Mouse (Mus musculus) left cerebral cortex, postnatal 36 days (tissue): ENCODE measurements around the gene Dync1li1. TPM values are rescaled to one million over a fixed set of nuclear protein-coding genes. Genes with fewer than 3 reads are reported as not detected.

Experiments
- DNase-seq, 2 experiments: peaks; one replicate each; pipeline ENCODE4 v3.0.0; 2021 to 2022; ENCODE audit warnings: low spot score in 2 of 2, mixed read lengths in 1 of 2
- intact Hi-C: fragments of 180-260 bp; cut with DNase I; formaldehyde crosslinking; loops from one replicate; pipeline ENCODE4 v1.15.1; 2025
- total RNA-seq, 2 experiments: library from RNA; stranded (reverse); gene quantifications; 2 replicates each; pipeline ENCODE4 v1.2.3; 2021

The Dync1li1 gene
- total RNA-seq, 2 experiments from 2014 or later, result 91.3 to 92.5 TPM

DNA sequence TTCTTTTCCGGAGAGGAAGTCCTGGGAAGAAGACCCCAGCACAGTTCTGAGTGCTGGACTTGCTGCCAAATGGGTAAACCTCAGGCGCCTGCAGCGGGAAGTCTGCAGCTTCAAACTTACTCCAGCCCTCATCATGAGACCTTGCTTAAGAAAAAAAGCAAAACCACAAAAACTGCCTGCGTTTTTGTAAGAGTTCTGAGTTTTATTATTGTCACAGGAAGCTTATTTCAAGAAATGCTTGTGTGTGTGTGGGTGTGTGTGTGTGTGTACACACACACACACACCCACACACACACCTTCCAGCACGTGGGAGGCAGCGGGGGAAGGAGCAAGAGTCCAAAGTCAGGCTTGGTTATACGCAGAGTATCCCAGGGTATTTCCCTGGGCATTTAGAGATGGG lies 69.7 kb downstream of the Dync1li1 start:
- no peak for DNase-seq
- intact Hi-C loops, result loop anchor here (5.0 kb wide), 1 partner anchor 39 kb away; no protein-coding TSS in a partner anchor

DNA sequence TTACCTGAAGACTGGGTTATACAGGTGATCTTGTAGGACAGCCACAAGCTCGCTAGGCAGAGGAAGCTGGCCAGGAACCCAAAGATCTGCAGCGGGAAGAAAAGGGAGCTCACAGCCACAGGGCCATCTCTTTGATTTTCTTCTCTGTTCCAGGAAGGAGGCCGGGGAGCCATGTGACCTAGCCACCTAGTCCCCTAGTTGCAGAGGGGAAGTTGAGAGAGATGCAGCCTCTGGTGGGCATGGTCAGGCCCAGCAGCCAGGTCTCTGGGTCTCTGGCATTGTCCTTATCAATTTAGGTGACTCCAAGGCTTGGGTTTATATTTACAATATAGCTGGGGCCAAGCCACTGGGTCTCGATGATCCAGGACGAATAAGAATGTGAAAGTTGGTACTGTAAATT lies 70.2 kb downstream of the Dync1li1 start:
- intact Hi-C loops, result loop anchor here (5.0 kb wide), 1 partner anchor 38 kb away; no protein-coding TSS in a partner anchor

DNA sequence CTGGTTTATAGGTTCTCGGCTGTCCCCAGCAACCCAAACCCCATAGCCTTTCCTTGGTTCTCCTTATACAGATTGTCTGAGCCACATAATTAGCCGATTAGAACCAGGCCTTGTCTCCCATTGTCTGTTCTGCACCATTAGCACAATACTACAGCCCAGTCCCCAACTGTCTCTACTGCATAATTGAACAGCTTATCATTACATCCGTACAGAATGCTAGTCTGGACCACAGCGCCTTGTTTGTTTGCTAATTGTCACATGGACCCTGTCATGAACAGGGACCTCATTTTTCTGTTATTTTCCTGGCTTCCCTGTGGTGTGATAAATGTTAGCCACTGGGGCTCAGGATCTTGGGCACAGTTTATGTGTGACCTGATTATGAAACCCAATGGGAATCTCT lies 71.3 kb downstream of the Dync1li1 start:
- DNase-seq, result no peak
- intact Hi-C loops, result loop anchor here (5.0 kb wide), 1 partner anchor 37 kb away; no protein-coding TSS in a partner anchor

More for the DNA sequence above, 70.2 kb downstream of the Dync1li1 start:
- no peak for DNase-seq

DNA sequence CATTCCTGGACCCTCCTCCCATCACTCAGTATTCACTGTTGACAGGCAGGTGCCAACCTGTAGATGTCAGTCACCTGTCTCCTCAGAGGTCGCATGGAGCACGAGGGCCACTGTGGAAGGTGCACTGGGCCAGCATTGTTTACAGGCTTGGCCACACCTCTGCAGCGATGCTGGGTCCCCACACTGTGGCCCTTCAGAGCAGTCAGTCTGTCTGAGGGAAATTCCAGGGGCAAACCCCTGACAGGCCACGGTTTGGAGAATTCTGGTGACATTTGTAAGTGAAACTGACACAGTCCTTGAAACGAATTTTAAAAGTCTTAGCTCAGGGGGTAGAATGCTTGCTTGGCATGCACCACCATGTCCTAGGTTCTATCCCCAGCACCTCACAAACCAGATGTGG lies 71.8 kb downstream of the Dync1li1 start:
- DNase-seq, result no peak
- intact Hi-C loops, result no loop called here

DNA sequence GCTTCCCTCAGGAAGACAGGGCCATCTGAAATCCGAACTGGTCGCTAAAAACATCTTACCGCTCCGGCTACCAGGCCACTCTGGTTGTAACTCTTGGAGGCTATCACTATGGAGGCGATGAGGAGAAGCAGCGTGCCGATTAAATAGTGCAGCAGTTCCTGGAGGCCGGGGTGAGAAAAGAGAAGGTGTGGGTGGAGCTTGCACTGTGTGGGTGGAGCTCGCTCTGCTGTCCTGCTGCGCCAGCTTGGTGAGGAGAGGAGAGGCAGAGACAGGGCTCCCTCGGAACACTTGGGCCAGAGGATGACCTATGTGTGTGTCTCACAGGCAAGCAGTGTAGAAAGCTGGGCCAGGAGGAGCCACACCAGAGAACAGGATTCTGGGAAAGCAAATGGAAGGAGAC lies 73.3 kb downstream of the Dync1li1 start:
- no peak for DNase-seq
- intact Hi-C loops, result no loop called here

DNA sequence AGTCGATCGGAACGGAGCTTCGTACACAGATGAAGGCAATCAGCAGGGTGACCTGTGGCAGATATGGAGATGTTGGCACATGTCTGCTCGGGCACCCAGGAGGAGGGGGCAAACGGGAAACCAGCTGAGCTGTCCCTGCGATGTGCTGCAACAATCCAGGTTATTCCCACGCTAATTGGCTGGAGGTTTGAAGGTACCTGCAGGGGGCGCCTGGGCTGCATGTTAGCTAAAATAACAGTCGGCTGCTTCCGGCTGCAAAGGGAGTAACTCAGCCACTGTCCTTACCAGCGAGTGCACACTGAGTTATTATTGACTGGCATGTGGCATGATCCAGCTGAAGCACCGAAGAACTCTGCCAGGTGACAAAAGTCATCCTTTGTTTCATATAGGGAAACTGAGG lies 74.8 kb downstream of the Dync1li1 start:
- DNase-seq, result no peak
- intact Hi-C loops, result no loop called here

DNA sequence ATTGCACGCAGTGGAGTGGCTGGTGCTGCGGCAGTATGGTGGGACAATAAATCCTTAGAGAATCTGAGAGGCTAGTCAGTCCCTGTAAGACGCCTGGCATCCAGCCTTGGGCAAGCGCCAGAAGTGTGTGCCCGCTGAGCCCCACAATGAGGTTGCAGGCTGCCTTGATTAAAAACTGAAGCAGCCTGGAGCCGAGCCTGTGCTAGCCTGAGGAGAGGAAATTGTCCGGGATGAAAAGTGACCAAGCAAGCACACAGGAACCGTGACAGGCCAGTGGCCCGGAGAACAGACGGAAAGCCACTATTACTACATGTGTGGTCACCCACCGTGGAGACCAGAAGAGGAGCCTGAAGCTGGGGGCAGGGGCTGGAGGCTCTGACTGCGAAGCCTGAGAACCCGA lies 78.4 kb downstream of the Dync1li1 start:
- intact Hi-C loops, result no loop called here
- no peak for DNase-seq

DNA sequence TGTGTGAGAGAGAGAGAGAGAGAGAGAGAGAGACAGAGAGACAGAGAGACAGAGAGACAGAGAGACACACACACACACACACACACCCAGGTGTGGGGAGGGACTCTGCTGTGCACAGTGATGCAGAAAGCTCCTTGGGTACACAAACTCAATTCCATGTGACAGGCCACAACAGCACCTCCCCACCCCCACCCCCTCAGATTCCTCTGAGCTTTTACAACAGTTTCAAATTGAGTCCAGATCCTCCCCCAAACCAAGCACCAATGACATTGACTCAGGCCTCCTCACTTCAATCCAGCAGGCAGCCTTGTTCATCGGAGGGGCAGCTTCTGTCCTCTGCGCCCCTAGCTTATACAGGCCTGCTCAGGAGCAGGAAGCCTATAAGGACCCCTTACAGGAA lies 78.9 kb downstream of the Dync1li1 start:
- intact Hi-C loops, result no loop called here
- DNase-seq, result no peak

DNA sequence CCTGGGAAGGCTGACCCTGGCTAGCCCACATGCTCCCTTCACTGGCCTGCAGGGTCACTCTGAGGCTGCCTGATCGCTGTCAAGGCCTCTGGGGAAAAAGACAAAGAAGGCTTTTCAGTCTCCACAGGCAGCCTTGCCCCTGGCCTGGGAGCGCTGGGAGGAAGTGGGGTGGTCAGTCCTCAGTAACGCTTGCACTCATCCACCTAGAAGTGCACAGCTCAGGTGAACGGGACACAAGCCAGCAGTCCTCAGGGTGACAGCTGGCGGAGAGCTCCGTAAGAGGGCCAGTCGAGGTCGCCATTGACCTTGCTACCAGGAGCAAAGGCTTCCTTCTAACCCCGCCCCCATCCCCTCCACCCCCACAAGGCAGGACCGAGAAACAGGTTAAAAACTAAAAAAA lies 79.5 kb downstream of the Dync1li1 start:
- no peak for DNase-seq
- intact Hi-C loops, result no loop called here

DNA sequence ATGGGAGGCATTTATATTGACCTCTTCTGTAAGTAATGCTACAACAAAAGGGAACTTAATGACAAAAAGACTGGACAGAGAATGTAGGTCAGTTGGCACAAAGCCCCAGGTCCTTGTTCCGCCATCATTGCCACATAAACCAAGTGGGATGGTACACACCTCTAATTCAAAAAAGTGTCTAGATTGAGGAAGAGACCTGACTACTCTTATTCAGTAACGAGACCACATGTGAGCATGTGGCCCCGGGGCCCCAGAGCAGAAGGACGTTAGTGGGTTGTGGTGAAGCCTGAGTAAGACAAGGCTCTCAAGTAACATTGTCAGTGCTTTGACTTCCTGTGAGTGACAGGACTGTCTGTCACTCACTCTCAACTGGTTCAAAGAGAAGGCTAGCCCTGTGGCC lies 81.6 kb downstream of the Dync1li1 start:
- no peak for DNase-seq
- intact Hi-C loops, result no loop called here

DNA sequence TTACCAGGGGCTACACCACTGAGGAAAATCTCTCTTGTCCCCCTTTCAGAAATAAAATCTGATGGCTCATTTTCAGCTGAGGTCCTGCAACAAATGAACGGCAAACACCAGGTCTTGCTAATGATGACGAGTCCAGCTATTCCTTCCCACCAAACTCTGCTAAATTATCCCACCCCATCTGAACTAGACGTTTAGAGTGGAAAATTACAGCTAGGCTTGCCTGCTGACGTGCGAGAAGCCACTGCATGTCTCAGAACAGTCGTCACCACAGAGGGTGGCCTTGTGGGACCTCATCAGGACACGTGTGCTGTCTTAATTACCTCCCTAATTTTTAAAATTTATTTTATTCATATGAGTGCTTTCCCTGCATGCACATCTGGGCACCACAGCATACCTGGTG lies 83.0 kb downstream of the Dync1li1 start:
- no peak for DNase-seq
- intact Hi-C loops, result no loop called here

Other genes starting within 250 kb of the Dync1li1 start
- gene Ccr4, start 183.9 kb upstream of the Dync1li1 start, total RNA-seq, result not detected
- gene C130032M10Rik, start 173.1 kb upstream of the Dync1li1 start, total RNA-seq, result not detected
- gene Trim71, start 124.4 kb upstream of the Dync1li1 start, total RNA-seq, result under 1 TPM; 0.77 to 0.94 TPM
- gene Cnot10, start 48.6 kb upstream of the Dync1li1 start, total RNA-seq, result 10 to 100 TPM; 38.2 to 51.7 TPM
- 10 to 100 TPM; 19.0 to 21.5 TPM for gene Cmtm6, start 42.3 kb downstream of the Dync1li1 start, total RNA-seq
- 1 to 10 TPM; 3.8 to 4.0 TPM for gene Cmtm7, start 93.1 kb downstream of the Dync1li1 start, total RNA-seq
- 1 to 10 TPM; 2.2 TPM for gene Cmtm8, start 155.4 kb downstream of the Dync1li1 start, total RNA-seq
- 10 to 100 TPM; 84.5 to 94.5 TPM for gene Gpd1l, start 245.2 kb downstream of the Dync1li1 start, total RNA-seq